Mouse (Mus musculus) lung, adult 2 months (tissue): ENCODE results near the gene Gjb3.

Experiments used
- CTCF ChIP-seq: fragments of 200-500 bp; IDR thresholded peaks from 2 replicates; pipeline ENCODE4 v1.5.1; 2011; ENCODE audit warnings: mild to moderate bottlenecking, low read length, control low read depth; ENCODE audit not compliant: insufficient read depth
- POLR2A ChIP-seq: fragments of 200-500 bp; IDR thresholded peaks from 2 replicates; pipeline ENCODE4 v1.6.1; 2011; ENCODE audit warnings: low read depth, mild to moderate bottlenecking, control low read depth, low read length, borderline replicate concordance; ENCODE audit errors: extremely low read depth

- TF ChIP-seq CTCF (no peak), POLR2A (no peak)
These were observed 18.3 kb downstream of the Gjb3 start for GRCm38 (mm10) chr4:127312349-127312748.
